Mouse (Mus musculus): ENCODE measurements around the gene Ntm. TPM values are rescaled to one million over a fixed set of nuclear protein-coding genes. Genes with fewer than 3 reads are reported as not detected.

Gene Ntm
- polyA plus RNA-seq, 1 experiment: not detected

DNA sequence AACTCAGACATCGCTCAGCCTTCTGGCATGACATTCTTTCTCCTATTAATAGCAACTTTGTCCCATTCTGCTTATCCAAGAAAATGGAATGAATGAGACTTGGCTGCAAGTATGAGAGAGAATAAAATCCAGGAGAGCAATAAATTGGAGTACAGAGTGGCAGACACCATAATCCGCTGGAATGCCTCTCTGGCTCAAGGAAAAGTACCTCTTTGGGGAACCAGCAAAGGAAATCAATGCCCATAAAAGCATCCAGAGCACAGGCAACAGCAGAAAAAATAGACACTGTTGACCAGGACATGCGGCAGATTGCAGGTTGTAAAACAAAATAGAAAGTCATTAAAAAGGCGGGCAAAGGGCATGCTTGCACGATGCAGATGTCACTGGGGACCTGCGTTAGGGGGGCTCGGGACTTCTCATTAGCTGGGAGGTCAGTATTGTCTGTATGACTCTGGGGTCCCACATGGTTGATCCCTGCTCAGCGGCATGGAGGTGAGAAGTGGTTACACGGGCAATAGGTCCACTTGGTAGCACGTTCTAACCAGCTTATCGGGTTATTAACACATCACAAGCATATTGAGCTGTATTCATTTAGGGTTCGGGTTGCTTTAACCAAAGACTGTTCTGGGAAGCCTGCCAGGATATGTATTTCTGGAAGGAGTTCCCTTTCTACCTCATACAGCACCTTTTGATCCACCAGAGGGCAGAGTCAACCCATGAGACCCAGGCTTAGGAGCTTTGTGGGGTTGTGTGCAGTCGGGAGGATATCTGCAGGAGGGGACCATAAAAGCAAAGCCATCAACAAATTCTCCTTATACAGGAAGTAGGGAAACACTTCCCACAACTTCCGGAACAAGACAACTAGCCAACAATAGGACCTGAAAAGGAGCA is 761.5 kb downstream of the Ntm start:
- no peak overlapping the region for H3K4me3 ChIP-seq (ENCODE audit: insufficient read depth, poor library complexity, severe bottlenecking)
- H3ac ChIP-seq (ENCODE audit: control insufficient read depth, insufficient read length, low read depth): no peak overlapping the region
- TF ChIP-seq CTCF (IDR thresholded peaks at IDR 0.05; ENCODE audit: control insufficient read depth, insufficient read depth, insufficient read length): no peak
- no peak for TF ChIP-seq FOSL1 (IDR thresholded peaks at IDR 0.05; ENCODE audit: insufficient read depth, low read length, poor library complexity, severe bottlenecking)
- H3K36me3 ChIP-seq (ENCODE audit: control insufficient read depth, insufficient read depth): no peaks in the 10 kb centered on the region
- H3K79me2 ChIP-seq (ENCODE audit: control insufficient read depth, insufficient read depth): no peaks in the 10 kb centered on the region
- no peaks in the 10 kb centered on the region for H3K27me3 ChIP-seq (ENCODE audit: control insufficient read depth, insufficient read depth, insufficient read length)
- no peaks in the 10 kb centered on the region for H3K79me3 ChIP-seq (ENCODE audit: low read depth)

DNA sequence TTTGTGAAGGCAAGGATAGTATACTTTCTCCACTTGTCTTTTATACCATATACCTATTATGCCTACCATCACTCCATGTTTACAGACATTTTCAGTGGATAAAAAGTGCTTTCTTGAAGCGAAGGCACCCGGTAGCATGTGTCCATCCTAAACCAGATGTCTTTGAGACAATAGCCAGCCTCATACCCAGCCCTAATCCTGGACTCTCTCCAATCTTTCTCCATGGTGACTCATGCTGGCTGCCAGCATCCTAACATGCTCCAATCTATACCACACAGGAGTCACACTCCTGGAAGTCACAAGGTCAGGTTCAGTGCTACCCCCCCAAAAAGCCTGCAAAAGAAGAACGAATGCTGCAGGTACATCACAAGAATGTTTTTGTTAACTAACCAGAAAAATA is 765.9 kb downstream of the Ntm start:
- Histone ChIP-seq H3K27me3 (ENCODE audit: control insufficient read depth, insufficient read depth, insufficient read length) (no peaks in the 10 kb centered on the region), H3ac (ENCODE audit: control insufficient read depth, insufficient read length, low read depth) (no peak overlapping the region), H3K79me3 (ENCODE audit: low read depth) (no peaks in the 10 kb centered on the region), H3K4me3 (ENCODE audit: insufficient read depth, poor library complexity, severe bottlenecking) (no peak overlapping the region), H3K79me2 (ENCODE audit: control insufficient read depth, insufficient read depth) (no peaks in the 10 kb centered on the region), H3K36me3 (ENCODE audit: control insufficient read depth, insufficient read depth) (no peaks in the 10 kb centered on the region)
- TF ChIP-seq CTCF (IDR thresholded peaks at IDR 0.05; ENCODE audit: control insufficient read depth, insufficient read depth, insufficient read length): no peak
- TF ChIP-seq FOSL1 (IDR thresholded peaks at IDR 0.05; ENCODE audit: insufficient read depth, low read length, poor library complexity, severe bottlenecking): no peak
- TF ChIP-seq MAX (IDR thresholded peaks at IDR 0.05): no peak
- no peak for TF ChIP-seq USF1 (IDR thresholded peaks at IDR 0.05; ENCODE audit: low read depth)
- no peak for TF ChIP-seq MYOG (IDR thresholded peaks at IDR 0.05; ENCODE audit: control insufficient read depth, extremely low read depth, insufficient read length)
- TF ChIP-seq MYOD1 (IDR thresholded peaks at IDR 0.05; ENCODE audit: control insufficient read depth, insufficient read length, low read depth): no peak
- no peak for TF ChIP-seq CEBPB (IDR thresholded peaks at IDR 0.05; ENCODE audit: low read depth)

DNA sequence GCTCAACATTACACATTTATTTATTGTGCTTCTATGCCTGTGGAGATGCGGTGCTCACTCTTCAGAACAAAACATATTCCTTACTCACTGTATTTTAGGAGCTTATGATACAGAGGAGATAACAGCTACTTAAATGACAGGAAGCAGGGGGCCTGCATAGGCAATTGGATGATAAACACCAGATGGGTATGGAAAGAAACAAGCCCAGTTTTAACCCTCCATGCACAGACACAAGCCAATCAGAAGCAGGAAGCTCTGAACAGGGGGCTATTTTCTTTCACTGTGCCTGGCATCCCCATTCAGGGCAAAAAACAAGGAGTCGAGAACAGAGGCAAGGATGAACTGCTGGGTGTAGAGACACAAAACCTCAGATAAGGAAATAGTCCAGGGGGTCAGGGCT is 768.7 kb downstream of the Ntm start:
- Histone ChIP-seq H3ac (ENCODE audit: control insufficient read depth, insufficient read length, low read depth) (no peak overlapping the region), H3K4me3 (ENCODE audit: insufficient read depth, poor library complexity, severe bottlenecking) (no peak overlapping the region), H3K79me3 (ENCODE audit: low read depth) (no peaks in the 10 kb centered on the region), H3K27me3 (ENCODE audit: control insufficient read depth, insufficient read depth, insufficient read length) (no peaks in the 10 kb centered on the region), H3K36me3 (ENCODE audit: control insufficient read depth, insufficient read depth) (no peaks in the 10 kb centered on the region), H3K79me2 (ENCODE audit: control insufficient read depth, insufficient read depth) (no peaks in the 10 kb centered on the region)
- TF ChIP-seq CEBPB (IDR thresholded peaks at IDR 0.05; ENCODE audit: low read depth) (no peak), MYOD1 (IDR thresholded peaks at IDR 0.05; ENCODE audit: control insufficient read depth, insufficient read length, low read depth) (no peak), MAX (IDR thresholded peaks at IDR 0.05) (no peak), MYOG (IDR thresholded peaks at IDR 0.05; ENCODE audit: control insufficient read depth, extremely low read depth, insufficient read length) (no peak)

DNA sequence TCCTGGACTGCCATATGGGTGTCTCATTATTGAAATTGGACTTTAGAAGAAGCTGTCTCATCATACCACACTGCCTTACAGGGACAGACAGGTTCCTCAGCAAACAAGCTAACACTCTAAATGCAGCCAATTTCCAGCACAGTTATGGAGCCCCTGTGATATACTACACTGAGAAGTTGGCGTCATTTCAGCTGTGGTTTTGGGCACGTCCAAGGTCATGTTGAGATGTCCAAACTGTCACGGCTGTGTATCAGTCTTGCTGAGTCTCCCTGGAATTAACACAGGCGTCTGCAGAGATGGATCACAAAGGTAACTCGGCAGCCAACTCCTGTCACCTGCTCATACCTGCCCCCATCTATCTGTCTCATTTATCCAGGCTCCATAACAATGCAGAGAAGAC is 779.9 kb downstream of the Ntm start:
- Histone ChIP-seq H3K79me3 (ENCODE audit: low read depth) (no peaks in the 10 kb centered on the region), H3K4me3 (ENCODE audit: insufficient read depth, poor library complexity, severe bottlenecking) (no peak overlapping the region), H3K79me2 (ENCODE audit: control insufficient read depth, insufficient read depth) (no peaks in the 10 kb centered on the region), H3ac (ENCODE audit: control insufficient read depth, insufficient read length, low read depth) (no peak overlapping the region), H3K36me3 (ENCODE audit: control insufficient read depth, insufficient read depth) (no peaks in the 10 kb centered on the region), H3K27me3 (ENCODE audit: control insufficient read depth, insufficient read depth, insufficient read length) (no peaks in the 10 kb centered on the region)
- TF ChIP-seq USF1 (IDR thresholded peaks at IDR 0.05; ENCODE audit: low read depth) (no peak), CTCF (IDR thresholded peaks at IDR 0.05; ENCODE audit: control insufficient read depth, insufficient read depth, insufficient read length) (no peak), FOSL1 (IDR thresholded peaks at IDR 0.05; ENCODE audit: insufficient read depth, low read length, poor library complexity, severe bottlenecking) (no peak), MYOG (IDR thresholded peaks at IDR 0.05; ENCODE audit: control insufficient read depth, extremely low read depth, insufficient read length) (no peak), MYOD1 (IDR thresholded peaks at IDR 0.05; ENCODE audit: control insufficient read depth, insufficient read length, low read depth) (no peak), CEBPB (IDR thresholded peaks at IDR 0.05; ENCODE audit: low read depth) (no peak), MAX (IDR thresholded peaks at IDR 0.05) (no peak)

DNA sequence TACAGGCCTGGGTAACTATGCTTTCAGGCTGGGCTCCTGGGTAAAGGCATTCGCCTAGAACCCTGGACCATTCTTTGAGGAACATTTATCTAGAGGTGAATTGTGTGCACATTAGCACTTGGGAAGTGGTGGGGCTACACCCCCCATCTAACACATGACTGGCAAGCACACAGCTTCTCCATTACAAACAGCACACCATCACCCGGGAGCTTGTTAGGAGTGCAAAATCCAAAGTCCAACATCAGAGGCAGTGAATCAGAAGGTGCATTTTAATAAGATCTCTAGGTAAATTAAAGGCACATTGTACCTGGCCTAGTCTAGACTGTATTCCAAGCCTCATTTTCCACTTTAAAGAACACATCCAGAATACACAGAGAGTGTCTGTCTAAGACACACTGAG is 781.3 kb downstream of the Ntm start:
- Histone ChIP-seq H3K79me2 (ENCODE audit: control insufficient read depth, insufficient read depth) (no peaks in the 10 kb centered on the region), H3K27me3 (ENCODE audit: control insufficient read depth, insufficient read depth, insufficient read length) (no peaks in the 10 kb centered on the region), H3K36me3 (ENCODE audit: control insufficient read depth, insufficient read depth) (no peaks in the 10 kb centered on the region), H3ac (ENCODE audit: control insufficient read depth, insufficient read length, low read depth) (no peak overlapping the region), H3K4me3 (ENCODE audit: insufficient read depth, poor library complexity, severe bottlenecking) (no peak overlapping the region), H3K79me3 (ENCODE audit: low read depth) (no peaks in the 10 kb centered on the region)
- TF ChIP-seq MYOD1 (IDR thresholded peaks at IDR 0.05; ENCODE audit: control insufficient read depth, insufficient read length, low read depth) (no peak), CEBPB (IDR thresholded peaks at IDR 0.05; ENCODE audit: low read depth) (no peak), FOSL1 (IDR thresholded peaks at IDR 0.05; ENCODE audit: insufficient read depth, low read length, poor library complexity, severe bottlenecking) (no peak), USF1 (IDR thresholded peaks at IDR 0.05; ENCODE audit: low read depth) (no peak), MAX (IDR thresholded peaks at IDR 0.05) (no peak), MYOG (IDR thresholded peaks at IDR 0.05; ENCODE audit: control insufficient read depth, extremely low read depth, insufficient read length) (no peak), CTCF (IDR thresholded peaks at IDR 0.05; ENCODE audit: control insufficient read depth, insufficient read depth, insufficient read length) (no peak)

DNA sequence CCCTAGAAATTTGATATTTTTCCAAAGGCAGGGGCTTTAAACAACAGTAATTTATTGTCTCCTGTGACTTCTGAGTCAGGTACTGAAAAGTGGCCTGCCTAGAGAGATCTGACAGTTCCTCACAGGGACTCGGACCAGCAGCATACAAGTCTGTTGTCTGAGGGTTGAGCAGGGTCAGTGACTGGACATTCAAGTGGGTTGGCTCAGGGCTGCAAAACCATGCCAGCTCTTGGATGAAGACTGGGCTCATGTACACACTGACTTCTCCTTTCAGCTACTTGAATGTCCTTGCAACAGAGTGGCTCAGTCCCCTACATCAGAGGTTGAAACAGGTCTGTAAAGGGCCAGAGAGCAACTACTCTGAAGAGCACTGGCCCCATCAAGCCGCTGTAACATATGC is 797.2 kb downstream of the Ntm start:
- no peaks in the 10 kb centered on the region for H3K79me3 ChIP-seq (ENCODE audit: low read depth)
- TF ChIP-seq CTCF (IDR thresholded peaks at IDR 0.05; ENCODE audit: control insufficient read depth, insufficient read depth, insufficient read length) (no peak), MYOD1 (IDR thresholded peaks at IDR 0.05; ENCODE audit: control insufficient read depth, insufficient read length, low read depth) (no peak), USF1 (IDR thresholded peaks at IDR 0.05; ENCODE audit: low read depth) (no peak), CEBPB (IDR thresholded peaks at IDR 0.05; ENCODE audit: low read depth) (no peak), MYOG (IDR thresholded peaks at IDR 0.05; ENCODE audit: control insufficient read depth, extremely low read depth, insufficient read length) (no peak), FOSL1 (IDR thresholded peaks at IDR 0.05; ENCODE audit: insufficient read depth, low read length, poor library complexity, severe bottlenecking) (no peak), MAX (IDR thresholded peaks at IDR 0.05) (no peak)
- H3K27me3 ChIP-seq (ENCODE audit: control insufficient read depth, insufficient read depth, insufficient read length): no peaks in the 10 kb centered on the region
- no peak overlapping the region for H3ac ChIP-seq (ENCODE audit: control insufficient read depth, insufficient read length, low read depth)
- H3K4me3 ChIP-seq (ENCODE audit: insufficient read depth, poor library complexity, severe bottlenecking): no peak overlapping the region
- no peaks in the 10 kb centered on the region for H3K36me3 ChIP-seq (ENCODE audit: control insufficient read depth, insufficient read depth)
- H3K79me2 ChIP-seq (ENCODE audit: control insufficient read depth, insufficient read depth): no peaks in the 10 kb centered on the region

All from C2C12 (cell line).